Mouse (Mus musculus) liver, embryonic 11.5 days (tissue): ENCODE data around the gene Tns3. TPM values are rescaled to one million over a fixed set of nuclear protein-coding genes. Genes with fewer than 3 reads are reported as not detected.

ENCODE experiments used
- ATAC-seq: fragments of 200-750 bp; cut with Nextera tagmentation; replicated peaks from 2 replicates; pipeline ENCODE4 v1.8.0; 2017; ENCODE audit warnings: moderate number of reproducible peaks, mild to moderate bottlenecking, moderate TSS enrichment, moderate library complexity; ENCODE audit not compliant: low FRiP score
- DNase-seq: peaks from one replicate; pipeline ENCODE4 v3.0.0-alpha.2; 2017; ENCODE audit warnings: low spot score
- H3K27ac ChIP-seq: fragments of 300-500 bp; sonication (generic); 2 replicates; pipeline ENCODE4 v1.5.1; 2014; ENCODE audit warnings: mild to moderate bottlenecking, low read depth, low read length, control low read depth
- H3K27me3 ChIP-seq: fragments of 300-500 bp; sonication (generic); replicated peaks from 2 replicates; pipeline ENCODE4 v1.6.1; 2014; ENCODE audit warnings: low read length, mixed read lengths; ENCODE audit not compliant: control insufficient read depth, insufficient read depth
- H3K36me3 ChIP-seq: fragments of 300-500 bp; sonication (generic); 2 replicates; pipeline ENCODE4 v1.6.1; 2014; ENCODE audit warnings: mild to moderate bottlenecking, low read length, moderate library complexity, mixed read lengths; ENCODE audit not compliant: control insufficient read depth, insufficient read depth
- H3K4me1 ChIP-seq: fragments of 300-500 bp; sonication (generic); replicated peaks from 2 replicates; pipeline ENCODE4 v1.6.1; 2014; ENCODE audit warnings: low read length, mixed read lengths; ENCODE audit not compliant: control insufficient read depth, insufficient read depth
- H3K4me2 ChIP-seq: fragments of 300-500 bp; sonication (generic); 2 replicates; pipeline ENCODE4 v1.6.1; 2014; ENCODE audit warnings: mild to moderate bottlenecking, control low read depth, moderate library complexity
- H3K4me3 ChIP-seq: fragments of 300-500 bp; sonication (generic); 2 replicates; pipeline ENCODE4 v1.5.1; 2014; ENCODE audit warnings: low read depth, low read length, control low read depth
- H3K9ac ChIP-seq: fragments of 300-500 bp; sonication (generic); 2 replicates; pipeline ENCODE4 v1.6.1; 2014; ENCODE audit warnings: low read depth, low read length, control low read depth
- H3K9me3 ChIP-seq: fragments of 300-500 bp; sonication (generic); 2 replicates; pipeline ENCODE4 v1.6.1; 2016; ENCODE audit warnings: low read length, inconsistent platforms, mixed read lengths; ENCODE audit not compliant: control insufficient read depth
- WGBS: fragments of 180-500 bp; shearing (Covaris S2); extraction: QIAGEN DNeasy Blood & Tissue Kit; methylation state at CpG from one replicate; pipeline ENCODE4 v1.1.7; 2014; 5-methylcytosine and 5-hydroxymethylcytosine counted together
- polyA plus RNA-seq: library from polyadenylated mRNA; unstranded; fragments of >200 nt; fragmentation: Nextera tagmentation; extraction: Ambion mirVana; gene quantifications from 2 replicates; pipeline ENCODE4 v1.2.1, GENCODE M21; 2014

Gene Tns3
- polyA plus RNA-seq, 1 experiment from 2014 or later: 9.8 TPM

GRCm38 (mm10) chr11:8488248-8488647, 176.1 kb downstream of the Tns3 start:
- no peak for ATAC-seq
- no peak overlapping the region for H3K4me2 ChIP-seq
- H3K27ac ChIP-seq: no peak overlapping the region
- H3K9me3 ChIP-seq: no peaks in the 10 kb centered on the region
- no peak overlapping the region for H3K9ac ChIP-seq
- H3K27me3 ChIP-seq: no peaks in the 10 kb centered on the region
- no peaks in the 10 kb centered on the region for H3K4me1 ChIP-seq
- 80% methylated on average over 6 of the region's 6 CpGs for WGBS
- peaks cover 11% of the 10 kb centered on the region; the same call in 1 of the 2 replicates for H3K36me3 ChIP-seq
- DNase-seq: no peak
- no peak overlapping the region for H3K4me3 ChIP-seq

GRCm38 (mm10) chr11:8486552-8486951, 177.8 kb downstream of the Tns3 start:
- Histone ChIP-seq H3K27me3 (no peaks in the 10 kb centered on the region), H3K4me1 (no peaks in the 10 kb centered on the region), H3K9ac (no peak overlapping the region), H3K27ac (no peak overlapping the region), H3K4me3 (no peak overlapping the region), H3K9me3 (no peaks in the 10 kb centered on the region), H3K4me2 (no peak overlapping the region), H3K36me3 (no peaks in the 10 kb centered on the region; the same call in 1 of the 2 replicates)
- WGBS: 82% methylated on average over 4 of the region's 4 CpGs
- no peak for DNase-seq
- no peak for ATAC-seq

- H3K4me2 ChIP-seq: no peak overlapping the region
- H3K9me3 ChIP-seq: no peaks in the 10 kb centered on the region
- H3K36me3 ChIP-seq: no peaks in the 10 kb centered on the region; the same call in 1 of the 2 replicates
- H3K9ac ChIP-seq: no peak overlapping the region
- 83% methylated on average over 4 of the region's 4 CpGs for WGBS
- no peaks in the 10 kb centered on the region for H3K27me3 ChIP-seq
- H3K27ac ChIP-seq: no peak overlapping the region
- ATAC-seq (no peak), DNase-seq (no peak)
- H3K4me3 ChIP-seq: no peak overlapping the region
- no peaks in the 10 kb centered on the region for H3K4me1 ChIP-seq
Measured at GRCm38 (mm10) chr11:8484538-8484937, 179.8 kb downstream of the Tns3 start.

GRCm38 (mm10) chr11:8482721-8483120, 181.6 kb downstream of the Tns3 start:
- Histone ChIP-seq H3K4me2 (no peak overlapping the region), H3K27ac (no peak overlapping the region), H3K9ac (no peak overlapping the region), H3K27me3 (no peaks in the 10 kb centered on the region), H3K36me3 (no peaks in the 10 kb centered on the region; the same call in 1 of the 2 replicates), H3K4me3 (no peak overlapping the region), H3K9me3 (no peaks in the 10 kb centered on the region), H3K4me1 (no peaks in the 10 kb centered on the region)
- no peak for ATAC-seq
- WGBS: 51% methylated on average over 3 of the region's 3 CpGs
- DNase-seq: no peak

GRCm38 (mm10) chr11:8481962-8482361, 182.4 kb downstream of the Tns3 start:
- Histone ChIP-seq H3K9me3 (no peaks in the 10 kb centered on the region), H3K9ac (no peak overlapping the region), H3K36me3 (no peaks in the 10 kb centered on the region; the same call in 1 of the 2 replicates), H3K4me2 (no peak overlapping the region), H3K27me3 (no peaks in the 10 kb centered on the region), H3K27ac (no peak overlapping the region), H3K4me1 (no peaks in the 10 kb centered on the region), H3K4me3 (no peak overlapping the region)
- ATAC-seq (no peak; the same call in 1 of the 2 replicates), DNase-seq (no peak)
- WGBS: 53% methylated on average over 5 of the region's 5 CpGs

- Histone ChIP-seq H3K4me3 (no peak overlapping the region), H3K9ac (no peak overlapping the region), H3K4me2 (no peak overlapping the region), H3K4me1 (no peaks in the 10 kb centered on the region), H3K27me3 (no peaks in the 10 kb centered on the region), H3K36me3 (no peaks in the 10 kb centered on the region; the same call in 1 of the 2 replicates), H3K27ac (no peak overlapping the region), H3K9me3 (no peaks in the 10 kb centered on the region)
- 79% methylated on average over 6 of the region's 6 CpGs for WGBS
- no peak for DNase-seq
- no peak for ATAC-seq
Measured at GRCm38 (mm10) chr11:8481529-8481928, 182.8 kb downstream of the Tns3 start.

GRCm38 (mm10) chr11:8479858-8480257, 184.5 kb downstream of the Tns3 start:
- no peaks in the 10 kb centered on the region; the same call in 1 of the 2 replicates for H3K36me3 ChIP-seq
- no peak overlapping the region for H3K9ac ChIP-seq
- DNase-seq: no peak
- no peaks in the 10 kb centered on the region for H3K4me1 ChIP-seq
- no peaks in the 10 kb centered on the region for H3K9me3 ChIP-seq
- ATAC-seq: no peak
- 89% methylated on average over 2 of the region's 2 CpGs for WGBS
- H3K27ac ChIP-seq: no peak overlapping the region
- H3K4me2 ChIP-seq: no peak overlapping the region
- no peak overlapping the region for H3K4me3 ChIP-seq
- H3K27me3 ChIP-seq: no peaks in the 10 kb centered on the region

GRCm38 (mm10) chr11:8479313-8479712, 185.0 kb downstream of the Tns3 start:
- Histone ChIP-seq H3K27ac (no peak overlapping the region), H3K4me3 (no peak overlapping the region), H3K9me3 (no peaks in the 10 kb centered on the region), H3K9ac (no peak overlapping the region), H3K36me3 (no peaks in the 10 kb centered on the region; the same call in 1 of the 2 replicates), H3K27me3 (no peaks in the 10 kb centered on the region), H3K4me2 (no peak overlapping the region), H3K4me1 (no peaks in the 10 kb centered on the region)
- ATAC-seq (no peak), DNase-seq (no peak)
- WGBS: 89% methylated on average over 7 of the region's 7 CpGs

GRCm38 (mm10) chr11:8473616-8474015, 190.7 kb downstream of the Tns3 start:
- Histone ChIP-seq H3K4me2 (no peak overlapping the region), H3K36me3 (no peaks in the 10 kb centered on the region; the same call in 1 of the 2 replicates), H3K4me3 (no peak overlapping the region), H3K9me3 (no peaks in the 10 kb centered on the region), H3K27ac (no peak overlapping the region), H3K4me1 (peaks cover 3% of the 10 kb centered on the region; the same call in 1 of the 2 replicates), H3K27me3 (no peaks in the 10 kb centered on the region), H3K9ac (no peak overlapping the region)
- WGBS: 89% methylated on average over 5 of the region's 5 CpGs
- no peak for ATAC-seq
- no peak for DNase-seq
